Mouse (Mus musculus) heart, embryonic 14.5 days (tissue): ENCODE measurements around the gene Plekhg5. TPM values are rescaled to one million over a fixed set of nuclear protein-coding genes. Genes with fewer than 3 reads are reported as not detected.

Experiments used
- ATAC-seq: fragments of 200-750 bp; cut with Nextera tagmentation; 2 replicates; pipeline ENCODE4 v1.8.0; 2017; ENCODE audit warnings: low read depth, moderate TSS enrichment; ENCODE audit not compliant: insufficient number of reproducible peaks, insufficient read depth, low FRiP score
- H3K27ac ChIP-seq, 2 experiments: fragments of 200-500 bp in 1 of 2; fragments of 300-500 bp in 1 of 2; sonication (generic) in 1 of 2; replicated peaks in 1 of 2; 2 replicates each; pipeline ENCODE4 v1.5.1; 2012 to 2014; ENCODE audit warnings: low read depth in 2 of 2, low read length in 2 of 2, control low read depth in 1 of 2, mild to moderate bottlenecking in 1 of 2, mixed read lengths in 1 of 2; ENCODE audit not compliant: control insufficient read depth in 1 of 2, insufficient read depth in 1 of 2
- H3K27me3 ChIP-seq: fragments of 300-500 bp; sonication (generic); 2 replicates; pipeline ENCODE4 v1.6.1; 2014; ENCODE audit warnings: mild to moderate bottlenecking, low read length, control low read depth; ENCODE audit not compliant: control insufficient read depth, insufficient read depth
- H3K36me3 ChIP-seq: fragments of 300-500 bp; sonication (generic); 2 replicates; pipeline ENCODE4 v1.6.1; 2014; ENCODE audit warnings: mild to moderate bottlenecking, control low read depth, low read length, mixed read lengths; ENCODE audit not compliant: control insufficient read depth, insufficient read depth
- H3K4me1 ChIP-seq, 2 experiments: fragments of 200-500 bp in 1 of 2; fragments of 300-500 bp in 1 of 2; sonication (generic) in 1 of 2; 2 replicates each; pipeline ENCODE4 v1.6.1; 2012 to 2014; ENCODE audit warnings: low read length in 2 of 2, control low read depth in 1 of 2, mixed read lengths in 1 of 2; ENCODE audit not compliant: control insufficient read depth in 2 of 2, insufficient read depth in 2 of 2
- H3K4me2 ChIP-seq: fragments of 300-500 bp; sonication (generic); 2 replicates; pipeline ENCODE4 v1.6.1; 2014; ENCODE audit warnings: mild to moderate bottlenecking, low read length
- H3K4me3 ChIP-seq, 2 experiments: fragments of 200-500 bp in 1 of 2; fragments of 300-500 bp in 1 of 2; sonication (generic) in 1 of 2; 2 replicates each; pipeline ENCODE4 v1.5.1; 2012 to 2014; ENCODE audit warnings: low read length in 2 of 2, mild to moderate bottlenecking in 2 of 2, control low read depth in 1 of 2, low read depth in 1 of 2, moderate library complexity in 1 of 2; ENCODE audit not compliant: control insufficient read depth in 1 of 2, insufficient read depth in 1 of 2
- H3K9ac ChIP-seq: fragments of 300-500 bp; sonication (generic); 2 replicates; pipeline ENCODE4 v1.6.1; 2014; ENCODE audit warnings: mild to moderate bottlenecking, low read length
- H3K9me3 ChIP-seq: fragments of 300-500 bp; sonication (generic); 2 replicates; pipeline ENCODE4 v1.6.1; 2016; ENCODE audit warnings: low read length, control low read depth; ENCODE audit not compliant: control insufficient read depth
- WGBS: fragments of 180-500 bp; shearing (Covaris S2); extraction: QIAGEN DNeasy Blood & Tissue Kit; methylation state at CpG from one replicate; pipeline ENCODE4 v1.1.7; 2014; 5-methylcytosine and 5-hydroxymethylcytosine counted together
- polyA plus RNA-seq: library from polyadenylated mRNA; unstranded; fragments of >200 nt; fragmentation: Nextera tagmentation; extraction: Ambion mirVana; gene quantifications from 2 replicates; pipeline ENCODE4 v1.2.1, GENCODE M21; 2014

The Plekhg5 gene
- polyA plus RNA-seq, 1 experiment from 2014 or later: 8.6 TPM

- no peaks in the 10 kb centered on the region for H3K27me3 ChIP-seq
- no peak overlapping the region for H3K27ac ChIP-seq
- H3K4me1 ChIP-seq: peaks cover 9% of the 10 kb centered on the region in 2 experiments; a peak in 3 of 4 replicates
- H3K4me3 ChIP-seq: no peak overlapping the region
- no peak overlapping the region for H3K4me2 ChIP-seq
- no peak for ATAC-seq
- H3K9ac ChIP-seq: no peak overlapping the region
- H3K36me3 ChIP-seq: no peaks in the 10 kb centered on the region
- WGBS: 70% methylated on average over 10 of the region's 10 CpGs
- H3K9me3 ChIP-seq: no peaks in the 10 kb centered on the region
These were observed 357 bp downstream of the Plekhg5 start for GRCm38 (mm10) chr4:152072655-152073054.

GRCm38 (mm10) chr4:152073715-152074114 is 1.4 kb downstream of the Plekhg5 start:
- Histone ChIP-seq H3K9me3 (no peaks in the 10 kb centered on the region), H3K27me3 (no peaks in the 10 kb centered on the region), H3K9ac (no peak overlapping the region), H3K4me3 (no peak overlapping the region), H3K36me3 (no peaks in the 10 kb centered on the region), H3K4me2 (no peak overlapping the region), H3K27ac (no peak overlapping the region), H3K4me1 (peaks cover 9% of the 10 kb centered on the region in 2 experiments; a peak in 3 of 4 replicates)
- ATAC-seq: no peak
- WGBS: 82% methylated on average over 6 of the region's 6 CpGs

- Histone ChIP-seq H3K4me3 (no peak overlapping the region), H3K4me1 (peaks cover 9% of the 10 kb centered on the region in 2 experiments; a peak in 3 of 4 replicates), H3K4me2 (no peak overlapping the region), H3K36me3 (no peaks in the 10 kb centered on the region), H3K27me3 (no peaks in the 10 kb centered on the region), H3K9me3 (no peaks in the 10 kb centered on the region), H3K9ac (no peak overlapping the region), H3K27ac (no peak overlapping the region)
- 75% methylated on average over 9 of the region's 9 CpGs for whole genome bisulfite sequencing
- ATAC-seq: no peak
These were observed 2.2 kb downstream of the Plekhg5 start for GRCm38 (mm10) chr4:152074548-152074947.

GRCm38 (mm10) chr4:152077191-152077590 is 4.9 kb downstream of the Plekhg5 start:
- WGBS: 83% methylated on average over 9 of the region's 9 CpGs

GRCm38 (mm10) chr4:152078105-152078530 is 5.8 kb downstream of the Plekhg5 start:
- Histone ChIP-seq H3K9me3 (no peaks in the 10 kb centered on the region), H3K36me3 (no peaks in the 10 kb centered on the region), H3K9ac (no peak overlapping the region), H3K4me1 (no peaks in the 10 kb centered on the region), H3K27me3 (no peaks in the 10 kb centered on the region), H3K4me2 (no peak overlapping the region), H3K4me3 (no peak overlapping the region), H3K27ac (no peak overlapping the region)
- WGBS: 86% methylated on average over 10 of the region's 10 CpGs
- ATAC-seq: no peak

More at GRCm38 (mm10) chr4:152077191-152077590, 4.9 kb downstream of the Plekhg5 start:
- ATAC-seq: no peak
- Histone ChIP-seq H3K9ac (no peak overlapping the region), H3K4me2 (no peak overlapping the region), H3K27ac (no peak overlapping the region), H3K4me3 (no peak overlapping the region), H3K27me3 (no peaks in the 10 kb centered on the region), H3K36me3 (no peaks in the 10 kb centered on the region), H3K9me3 (no peaks in the 10 kb centered on the region), H3K4me1 (peaks cover 6% of the 10 kb centered on the region in 2 experiments; a peak in 3 of 4 replicates)

- Histone ChIP-seq H3K27me3 (no peaks in the 10 kb centered on the region), H3K27ac (no peak overlapping the region), H3K4me3 (no peak overlapping the region), H3K9ac (no peak overlapping the region), H3K36me3 (no peaks in the 10 kb centered on the region), H3K4me2 (no peak overlapping the region), H3K9me3 (no peaks in the 10 kb centered on the region), H3K4me1 (no peaks in the 10 kb centered on the region)
- no peak for ATAC-seq
- 84% methylated on average over 3 of the region's 3 CpGs for WGBS
These were observed 7.0 kb downstream of the Plekhg5 start for GRCm38 (mm10) chr4:152079261-152079660.

- WGBS: 54% methylated on average over 7 of the region's 7 CpGs
- no peaks in the 10 kb centered on the region for H3K9me3 ChIP-seq
- ATAC-seq: no peak
- H3K27me3 ChIP-seq: no peaks in the 10 kb centered on the region
- H3K4me3 ChIP-seq: no peak overlapping the region
- no peaks in the 10 kb centered on the region for H3K36me3 ChIP-seq
- H3K4me2 ChIP-seq: no peak overlapping the region
- H3K27ac ChIP-seq: no peak overlapping the region
- H3K4me1 ChIP-seq: no peaks in the 10 kb centered on the region
- no peak overlapping the region for H3K9ac ChIP-seq
These were observed 7.6 kb downstream of the Plekhg5 start for GRCm38 (mm10) chr4:152079931-152080330.

GRCm38 (mm10) chr4:152083611-152084220 is 11.4 kb downstream of the Plekhg5 start:
- 67% methylated on average over 7 of the region's 7 CpGs for WGBS

More at GRCm38 (mm10) chr4:152083611-152084220, 11.4 kb downstream of the Plekhg5 start:
- Histone ChIP-seq H3K9ac (no peak overlapping the region), H3K27ac (no peak overlapping the region), H3K9me3 (no peaks in the 10 kb centered on the region), H3K27me3 (no peaks in the 10 kb centered on the region), H3K4me1 (peaks cover 13% of the 10 kb centered on the region in 2 experiments; a peak in 3 of 4 replicates), H3K36me3 (no peaks in the 10 kb centered on the region), H3K4me3 (no peak overlapping the region), H3K4me2 (no peak overlapping the region)
- no peak for ATAC-seq
